Mouse (Mus musculus) ES-Bruce4 (cell line): ENCODE measurements around the gene Tenm4.

Experiments
- CTCF ChIP-seq: IDR thresholded peaks from one replicate; pipeline ENCODE4 v1.8.1; 2011; ENCODE audit warnings: low read depth, low read length
- EP300 ChIP-seq: IDR thresholded peaks from 2 replicates; pipeline ENCODE4 v1.6.1; 2011; ENCODE audit warnings: low read depth, low read length; ENCODE audit not compliant: insufficient read depth

DNA sequence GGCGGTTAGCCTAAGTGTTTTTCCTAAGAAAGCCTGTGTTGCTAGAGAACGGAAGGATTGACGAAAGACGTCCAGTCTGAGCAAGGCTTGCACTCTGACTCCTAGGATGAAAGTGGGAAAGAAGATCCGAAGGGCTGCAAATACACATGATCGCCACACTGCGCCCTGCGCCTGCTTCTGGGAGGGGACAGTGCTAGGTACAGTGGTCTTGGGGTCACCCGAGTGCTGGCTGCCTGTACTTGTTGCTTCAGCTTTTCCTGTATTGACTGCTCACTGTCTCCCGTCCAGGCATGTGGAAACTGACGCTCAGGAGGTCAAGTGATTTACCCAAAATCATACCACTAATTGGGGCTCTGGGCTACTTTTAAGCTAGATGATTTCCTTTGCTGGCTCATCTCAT, 107.3 kb downstream of the Tenm4 start:
- TF ChIP-seq CTCF, result no peak
- TF ChIP-seq EP300, result no peak
